Mouse (Mus musculus): ENCODE results near the gene Rest. TPM values are rescaled to one million over a fixed set of nuclear protein-coding genes. Genes with fewer than 3 reads are reported as not detected.

The Rest gene
- polyA plus RNA-seq (2012; rRNA removed) = 5.0 and 6.0 TPM in 2 replicates

GRCm38 (mm10) chr5:77265081-77265670 is at the start of gene Rest:
Rest (plus strand) TSS chr5:77265491.

GRCm38 (mm10) chr5:77309924-77310772 is 44.9 kb downstream of the Rest start, which contains the start of the genes Noa1 and Polr2b:
Noa1 (minus strand) TSS chr5:77310084.
Polr2b (plus strand) TSS chr5:77310147.

Other genes with a start within 250 kb of the Rest start
- 0.67 and 0.82 TPM in 2 replicates for gene Thegl, start 249.5 kb upstream of the Rest start, polyA plus RNA-seq (2012; rRNA removed)
- 24.6 and 33.1 TPM in 2 replicates for gene Hopx, start 150.4 kb upstream of the Rest start, polyA plus RNA-seq (2012; rRNA removed)
- gene Spink2, start 54.0 kb upstream of the Rest start, polyA plus RNA-seq (2012; rRNA removed) = 0.28 and 0.95 TPM in 2 replicates
- gene Noa1, start 44.6 kb downstream of the Rest start, polyA plus RNA-seq (2012; rRNA removed) = 24.9 and 25.3 TPM in 2 replicates
- gene Polr2b, start 44.7 kb downstream of the Rest start, polyA plus RNA-seq (2012; rRNA removed) = 52.8 and 56.0 TPM in 2 replicates
- gene Igfbp7, start 142.6 kb downstream of the Rest start, polyA plus RNA-seq (2012; rRNA removed) = 107 and 108 TPM in 2 replicates